Mouse (Mus musculus) retina, postnatal 7 days (tissue): ENCODE data around the gene Aplp2.

Experiments used
- DNase-seq: peaks from one replicate; pipeline ENCODE4 v3.0.0-alpha.2; 2012; ENCODE audit warnings: low read depth, low spot score

Aplp2 gene

DNA sequence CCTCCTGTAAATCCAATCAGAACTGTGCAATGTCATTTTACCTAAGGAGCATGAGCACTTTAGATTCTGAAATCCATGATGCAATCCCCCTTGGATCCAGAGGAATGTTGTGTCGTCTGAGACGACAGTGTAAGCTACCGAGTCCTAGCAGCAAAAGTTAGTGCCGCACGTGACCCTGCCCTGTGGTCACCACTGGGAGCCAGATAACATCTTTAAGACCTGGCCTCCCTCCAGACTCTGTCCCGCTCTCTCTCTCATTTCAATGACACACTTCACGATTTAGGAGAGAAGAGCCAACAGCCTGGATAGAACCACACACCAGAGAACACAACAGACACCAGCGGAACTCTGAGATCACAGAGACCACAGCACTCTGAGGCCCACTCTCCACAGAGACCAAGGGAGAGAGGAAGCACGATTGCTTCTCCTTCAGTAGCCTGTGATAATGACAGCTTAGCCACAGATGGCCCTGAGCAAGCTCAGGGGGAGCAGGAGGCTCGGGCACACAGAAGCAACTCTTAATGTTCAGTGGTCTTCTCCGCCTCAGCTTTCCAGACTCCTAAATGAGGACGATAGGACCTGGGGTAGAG is 83.6 kb downstream of the Aplp2 start:
- no peak for DNase-seq

GRCm38 (mm10) chr9:31126079-31126478 is 85.5 kb downstream of the Aplp2 start:
- no peak for DNase-seq

DNA sequence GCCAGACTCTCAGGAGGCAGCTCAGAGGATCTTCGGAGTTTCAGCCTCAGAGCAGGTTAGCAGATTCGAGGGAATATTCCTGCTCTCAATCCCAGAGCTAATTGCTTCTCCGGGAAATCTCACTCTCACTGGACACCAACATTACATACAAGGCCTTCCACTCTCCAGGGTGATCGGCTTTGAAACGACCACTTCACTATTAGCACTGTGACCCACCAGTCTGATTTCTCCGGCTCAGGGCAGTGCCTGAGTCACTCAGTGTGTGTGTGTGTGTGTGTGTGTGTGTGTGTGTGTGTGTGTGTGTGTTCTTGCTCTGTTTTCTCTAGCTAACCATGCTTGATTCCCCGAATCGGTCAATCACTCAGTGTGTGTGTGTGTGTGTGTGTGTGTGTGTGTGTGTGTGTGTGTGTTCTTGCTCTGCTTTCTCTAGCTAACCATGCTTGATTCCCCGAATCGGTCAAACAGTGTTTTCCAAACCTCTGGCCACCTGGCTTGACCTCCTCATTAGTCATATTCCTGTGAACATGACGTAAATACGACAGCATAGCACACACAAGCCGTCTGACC is 89.1 kb downstream of the Aplp2 start:
- DNase-seq: no peak

- DNase-seq: no peak
These were observed 91.1 kb downstream of the Aplp2 start for GRCm38 (mm10) chr9:31120533-31120915.

DNA sequence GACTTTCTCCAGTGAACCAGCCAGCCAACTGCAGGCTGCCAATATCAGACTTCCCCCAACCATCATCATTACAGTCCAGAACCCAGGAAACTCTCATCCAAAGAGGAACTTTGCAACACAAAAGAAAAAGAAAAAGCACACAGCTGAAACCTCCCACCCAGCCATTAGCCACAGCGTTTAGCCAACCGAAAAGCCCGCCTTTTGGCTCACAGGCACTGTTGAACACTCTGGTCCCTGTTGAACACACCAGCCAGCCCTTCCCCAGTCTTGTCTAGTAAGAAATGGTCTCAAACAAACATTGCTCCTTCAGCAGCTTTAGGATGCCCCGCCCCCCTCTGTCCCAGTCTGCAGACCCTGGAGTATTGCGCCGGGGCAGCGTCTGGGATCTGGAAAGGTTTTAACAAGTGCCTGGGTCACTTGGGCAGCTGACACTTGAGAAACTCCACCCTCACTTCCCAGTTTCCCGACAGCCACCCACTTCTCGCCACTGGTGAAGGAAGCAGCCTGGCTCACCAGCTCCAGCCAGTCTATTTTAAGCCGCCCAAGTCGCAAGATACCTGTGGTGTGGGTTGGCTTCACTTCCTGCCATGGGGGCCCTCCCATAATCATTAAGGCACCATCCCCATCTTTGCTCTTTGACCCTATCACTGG is 91.6 kb downstream of the Aplp2 start:
- DNase-seq: no peak

GRCm38 (mm10) chr9:31119405-31119804 is 92.2 kb downstream of the Aplp2 start:
- no peak for DNase-seq

DNA sequence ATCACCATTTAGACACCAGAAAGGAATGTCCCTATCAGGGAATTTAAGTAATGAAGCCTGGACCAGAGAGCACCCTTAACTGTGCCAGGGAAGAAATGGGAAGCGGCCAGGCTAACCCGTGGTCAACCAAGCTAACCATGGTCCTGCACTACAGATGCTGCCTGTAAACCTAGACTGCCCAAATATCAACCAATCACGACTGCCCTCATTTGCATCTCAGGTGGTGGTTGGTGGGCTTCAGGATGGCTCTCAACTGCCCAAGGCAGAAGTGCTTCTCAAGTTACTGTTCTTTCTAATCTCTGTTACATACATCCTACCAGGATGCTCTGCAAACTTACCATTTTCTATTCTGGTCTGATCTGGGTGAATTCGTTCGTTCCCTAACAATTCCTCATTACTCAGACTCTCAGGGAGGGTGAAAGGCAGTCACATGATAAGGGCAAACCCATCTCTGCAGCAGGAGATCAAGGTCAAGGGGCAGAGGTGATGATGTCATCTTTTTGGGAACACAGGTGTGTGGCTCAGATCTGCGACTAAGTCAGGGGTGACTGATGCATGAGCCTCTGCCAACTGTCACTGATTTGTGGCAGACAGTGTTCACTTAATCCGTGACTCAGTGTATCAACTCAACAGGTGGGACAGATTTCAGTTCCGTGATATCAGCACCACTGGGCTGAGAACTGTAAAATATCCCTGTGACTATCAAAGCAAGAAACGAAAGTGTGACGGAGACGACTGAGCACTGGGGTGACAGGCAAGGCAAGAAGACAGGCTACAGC is 92.9 kb downstream of the Aplp2 start:
- DNase-seq: no peak

- no peak for DNase-seq
These were observed 94.1 kb downstream of the Aplp2 start for GRCm38 (mm10) chr9:31117488-31117887.

GRCm38 (mm10) chr9:31117088-31117487 is 94.5 kb downstream of the Aplp2 start:
- DNase-seq: no peak

DNA sequence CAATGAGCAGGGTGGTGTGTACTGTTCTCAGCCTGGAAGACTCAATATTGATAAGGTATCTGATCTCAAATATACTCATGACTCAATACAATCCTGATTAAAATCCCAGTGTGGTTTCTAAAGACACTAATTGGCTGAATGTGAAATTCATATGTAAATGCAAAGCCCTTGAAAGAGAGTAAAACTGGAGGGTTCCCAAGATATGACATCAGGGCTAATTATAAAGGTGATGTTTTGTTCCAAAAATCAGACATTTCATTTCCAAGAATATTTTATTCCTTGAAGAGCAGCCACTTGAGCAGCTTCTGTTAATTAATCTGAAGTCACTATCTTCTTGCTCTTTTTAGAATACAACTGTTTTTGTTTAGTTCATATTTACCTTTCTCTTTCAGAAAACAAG is 96.0 kb downstream of the Aplp2 start:
- no peak for DNase-seq

DNA sequence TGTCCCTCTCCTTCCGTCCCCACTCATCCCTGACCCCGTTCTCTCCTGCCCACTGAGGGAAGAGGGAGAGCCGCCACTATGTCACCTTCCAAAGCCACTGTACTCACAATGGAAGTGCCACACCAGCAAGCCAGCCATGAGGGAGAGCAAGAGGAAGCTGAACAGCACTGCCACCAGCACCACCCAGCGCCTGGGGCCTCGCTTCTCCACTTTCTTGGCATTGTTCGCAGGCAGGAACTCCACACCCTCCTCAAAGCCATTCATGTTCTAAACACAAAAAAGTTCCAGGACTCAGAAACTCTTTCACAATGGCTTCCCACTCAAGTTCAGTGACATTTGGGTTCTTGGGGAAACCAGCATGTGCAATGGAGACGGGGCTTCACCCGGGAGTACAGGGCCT is 103.2 kb downstream of the Aplp2 start:
- no peak for DNase-seq
